Mouse (Mus musculus): ENCODE measurements around the gene Cygb.

GRCm38 (mm10) chr11:116602043-116602442, 52.1 kb downstream of the Cygb start:
- no peak for TF ChIP-seq CTCF (IDR thresholded peaks at IDR 0.05; ENCODE audit: low read depth)
- no peak for TF ChIP-seq EP300 (IDR thresholded peaks at IDR 0.05; ENCODE audit: low read depth)

All from liver, embryonic 14.5 days (tissue).